Mouse (Mus musculus): ENCODE measurements around the gene Cdk8.

- no peak for TF ChIP-seq CTCF (IDR thresholded peaks at IDR 0.05; ENCODE audit: control insufficient read depth, insufficient read depth, insufficient read length)
- no peak for TF ChIP-seq MAX (IDR thresholded peaks at IDR 0.05)
Measured at GRCm38 (mm10) chr5:146267776-146268175, 36.7 kb downstream of the Cdk8 start.

Data from C2C12 (cell line).